8 mouse cellular contexts compared by ENCODE assay signal in the genomic region with DNA sequence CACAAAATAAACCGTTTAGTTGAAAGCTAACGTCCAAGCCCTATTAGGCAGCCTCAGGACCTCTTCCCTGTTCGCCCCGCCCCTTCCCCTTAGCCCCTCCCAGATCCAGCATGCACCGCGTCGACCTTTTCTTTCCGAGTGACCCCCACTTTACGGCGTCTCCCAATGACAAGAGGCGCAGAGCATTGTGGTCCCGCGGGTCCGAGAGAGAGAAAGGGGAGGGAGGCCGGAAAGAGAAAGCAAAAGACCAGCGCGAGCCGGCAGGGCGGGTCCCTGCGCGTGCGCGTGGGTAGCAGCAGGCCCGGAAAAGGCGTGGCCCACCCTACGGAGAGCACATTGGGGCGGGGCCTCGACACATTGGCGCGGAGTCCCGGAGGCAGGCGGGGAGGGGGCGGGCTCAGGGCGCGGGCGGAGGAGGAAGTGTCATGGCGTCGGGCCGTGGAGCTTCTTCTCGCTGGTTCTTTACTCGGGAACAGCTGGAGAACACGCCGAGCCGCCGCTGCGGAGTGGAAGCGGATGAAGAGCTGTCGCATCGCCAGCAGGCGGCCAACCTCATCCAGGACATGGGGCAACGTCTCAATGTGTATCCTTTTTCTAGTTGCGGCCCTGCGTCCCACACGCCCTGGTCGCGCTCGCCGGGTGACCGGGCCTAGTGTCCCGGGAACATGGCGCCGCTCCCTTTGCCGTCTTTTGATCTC. TPM values are rescaled to one million over a fixed set of nuclear protein-coding genes. Genes with fewer than 3 reads are reported as not detected.
DNase-seq lines count a peak whose midpoint lies in the region; ATAC-seq lines count a peak whose summit lies in the region.

A gene (plus strand): TSS at position 362 of the 698 bp plus-strand sequence.

- H3K9ac ChIP-seq in hindbrain, embryonic 11.5 days (ENCODE audit: low read depth, low read length) = peak within 1 kb of the TSS; percentile 94

- peak; percentile 100 for DNase-seq in Muller cell, postnatal 12 days (ENCODE audit: inconsistent ontology term)
- DNase-seq in cerebellum, adult 9-11 months = peak; percentile 100
- peak; percentile 99 for DNase-seq in frontal cortex, adult 2 months (ENCODE audit: extremely low spot score in 1 of 2, low spot score in 1 of 2)
- DNase-seq in hindbrain, embryonic 11.5 days (ENCODE audit: low spot score) = peak; percentile 99
- DNase-seq in layer of hippocampus, postnatal 10 days (ENCODE audit: low spot score in 2 of 2) = peak; percentile 97 to 98
- DNase-seq in lung, postnatal 10 days = peak; percentile 99
- peak; percentile 99 for DNase-seq in ovary, postnatal 36 days (ENCODE audit: low spot score)
- peak; percentile 98 for DNase-seq in thymus, postnatal 25 days

- peak within 1 kb of the TSS; percentile 95 for H3K4me3 ChIP-seq in hindbrain, embryonic 11.5 days (ENCODE audit: low read depth, low read length)

- H3K9me3 ChIP-seq in hindbrain, embryonic 11.5 days (ENCODE audit: control insufficient read depth, low read length) = no peaks in the 10 kb centered on the region

- H3K4me2 ChIP-seq in hindbrain, embryonic 11.5 days (replicated peaks; ENCODE audit: low read depth, low read length) = peak within 1 kb of the TSS; percentile 80

- peaks cover 2% of the 10 kb centered on the region; the same call in 1 of the 2 replicates for H3K4me1 ChIP-seq in hindbrain, embryonic 11.5 days (replicated peaks; ENCODE audit: control insufficient read depth, insufficient read depth, low read length)

- no peaks in the 10 kb centered on the region; the same call in 1 of the 2 replicates for H3K36me3 ChIP-seq in hindbrain, embryonic 11.5 days (ENCODE audit: control insufficient read depth, insufficient read depth, low read length)

- H3K27ac ChIP-seq in hindbrain, embryonic 11.5 days (ENCODE audit: low read depth, low read length) = peak within 1 kb of the TSS; percentile 91

- no peaks in the 10 kb centered on the region for H3K27me3 ChIP-seq in hindbrain, embryonic 11.5 days (ENCODE audit: control insufficient read depth, insufficient read depth, low read length)

- under 1% methylated on average over 58 of the region's 63 CpGs for WGBS in hindbrain, embryonic 11.5 days

- peak; percentile 99 for ATAC-seq in hindbrain, embryonic 11.5 days (ENCODE audit: low FRiP score)

RNA-seq across cellular contexts. Expression of the gene that starts here (rescaled TPM):
- polyA plus RNA-seq in frontal cortex, adult 2 months (2012; rRNA removed) = 55.2 and 58.6 TPM in 2 replicates
- 94.1 and 123 TPM in 2 replicates for polyA plus RNA-seq in hindbrain, embryonic 11.5 days (2014; fragmentation: Nextera tagmentation; extraction: Ambion mirVana)
- total RNA-seq in layer of hippocampus, postnatal 10 days (2021) = 10 to 100 TPM; 50.5 to 54.4 TPM

Comparison
In these comparisons a context has a peak if more than half of its experiments do, and no peak if none do; other contexts are left out.
1. Peak in every context shown above with its lines: DNase-seq, ATAC-seq, H3K4me3 ChIP-seq and H3K27ac ChIP-seq.